Mouse (Mus musculus) ES-Bruce4 (cell line): ENCODE results near the gene Uvssa.

Source experiments
- CTCF ChIP-seq: IDR thresholded peaks from one replicate; pipeline ENCODE4 v1.8.1; 2011; ENCODE audit warnings: low read depth, low read length
- EP300 ChIP-seq: IDR thresholded peaks from 2 replicates; pipeline ENCODE4 v1.6.1; 2011; ENCODE audit warnings: low read depth, low read length; ENCODE audit not compliant: insufficient read depth
- POLR2A ChIP-seq: IDR thresholded peaks from one replicate; pipeline ENCODE4 v1.8.1; 2011; ENCODE audit warnings: low read length; ENCODE audit not compliant: insufficient read depth

- TF ChIP-seq POLR2A, result no peak
- TF ChIP-seq CTCF, result no peak
- no peak for TF ChIP-seq EP300
These were observed 9.7 kb upstream of the Uvssa start for GRCm38 (mm10) chr5:33368651-33369050.
